Mouse (Mus musculus) cerebellum, postnatal 36 days (tissue): Measurements from ENCODE around the gene Gm8212.
"Not testable (repeated sequence)": the region's sequence is repeated elsewhere in the genome, so short reads cannot be mapped to it uniquely, and the experiment has no call there.

ENCODE experiments used
- DNase-seq, 2 experiments: peaks; one replicate each; pipeline ENCODE4 v3.0.0; 2021 to 2022; ENCODE audit warnings: mixed read lengths in 2 of 2

Gm8212 gene

GRCm38 (mm10) chr14:44197361-44197760 is at the start of gene Gm8212:
Gene Gm8212 (plus strand): TSS chr14:44197661.
- DNase-seq: not testable (repeated sequence)

GRCm38 (mm10) chr14:44213154-44213553 is 15.7 kb downstream of the Gm8212 start, which contains the start of gene 4930503E14Rik:
Gene 4930503E14Rik (minus strand): TSS chr14:44213254.
- DNase-seq: not testable (repeated sequence)

GRCm38 (mm10) chr14:44248039-44248438 is 50.6 kb downstream of the Gm8212 start:
- DNase-seq: no peak
